Mouse (Mus musculus): ENCODE results near the gene Tm9sf4. TPM values are rescaled to one million over a fixed set of nuclear protein-coding genes. Genes with fewer than 3 reads are reported as not detected.

The Tm9sf4 gene
- polyA plus RNA-seq, 1 experiment from 2014 or later = 84.3 TPM

- no peaks in the 10 kb centered on the region for H3K9me3 ChIP-seq (replicated peaks)
- no peak for DNase-seq (ENCODE audit: low spot score)
- WGBS = 28% methylated on average over 9 of the region's 9 CpGs
- H3K4me1 ChIP-seq = no peaks in the 10 kb centered on the region
- H3K36me3 ChIP-seq = no peaks in the 10 kb centered on the region
- H3K4me3 ChIP-seq = no peak overlapping the region
- 0 out of 2 replicates have a peak, but pooled peaks cover 7% of the 10 kb centered on the region for H3K27me3 ChIP-seq (ENCODE audit: low read depth, poor library complexity, severe bottlenecking)
- H3K27ac ChIP-seq = no peak overlapping the region
Observed at GRCm38 (mm10) chr2:153139996-153140613, 21.0 kb upstream of the Tm9sf4 start.

GRCm38 (mm10) chr2:153142620-153143199 lies 18.4 kb upstream of the Tm9sf4 start:
- no peak overlapping the region for H3K4me3 ChIP-seq
- H3K27ac ChIP-seq = no peak overlapping the region
- peak; percentile 51 for DNase-seq (ENCODE audit: low spot score)
- H3K27me3 ChIP-seq (ENCODE audit: low read depth, poor library complexity, severe bottlenecking) = 0 out of 2 replicates have a peak, but pooled peaks cover 7% of the 10 kb centered on the region
- H3K4me1 ChIP-seq = no peaks in the 10 kb centered on the region
- H3K9me3 ChIP-seq (replicated peaks) = no peaks in the 10 kb centered on the region
- H3K36me3 ChIP-seq = no peaks in the 10 kb centered on the region
- 37% methylated on average over 10 of the region's 10 CpGs for WGBS

- WGBS = 78% methylated on average over 5 of the region's 5 CpGs
- H3K27ac ChIP-seq = no peak overlapping the region
- H3K4me1 ChIP-seq = no peaks in the 10 kb centered on the region
Observed at GRCm38 (mm10) chr2:153145346-153145745, 15.8 kb upstream of the Tm9sf4 start.

GRCm38 (mm10) chr2:153147236-153147635 lies 13.9 kb upstream of the Tm9sf4 start:
- no peaks in the 10 kb centered on the region for H3K36me3 ChIP-seq
- no peaks in the 10 kb centered on the region for H3K9me3 ChIP-seq (replicated peaks)
- no peak overlapping the region for H3K27ac ChIP-seq
- H3K4me3 ChIP-seq = no peak overlapping the region
- 0 out of 2 replicates have a peak, but pooled peaks cover 4% of the 10 kb centered on the region for H3K27me3 ChIP-seq (ENCODE audit: low read depth, poor library complexity, severe bottlenecking)
- DNase-seq (ENCODE audit: low spot score) = no peak
- 83% methylated on average over 3 of the region's 3 CpGs for WGBS
- H3K4me1 ChIP-seq = no peaks in the 10 kb centered on the region

More at GRCm38 (mm10) chr2:153145346-153145745, 15.8 kb upstream of the Tm9sf4 start:
- Histone ChIP-seq H3K4me3 (no peak overlapping the region), H3K9me3 (replicated peaks) (no peaks in the 10 kb centered on the region), H3K36me3 (no peaks in the 10 kb centered on the region), H3K27me3 (ENCODE audit: low read depth, poor library complexity, severe bottlenecking) (0 out of 2 replicates have a peak, but pooled peaks cover 7% of the 10 kb centered on the region)
- DNase-seq (ENCODE audit: low spot score) = no peak

GRCm38 (mm10) chr2:153147715-153148114 lies 13.4 kb upstream of the Tm9sf4 start:
- H3K27me3 ChIP-seq (ENCODE audit: low read depth, poor library complexity, severe bottlenecking) = no peaks in the 10 kb centered on the region
- no peaks in the 10 kb centered on the region for H3K36me3 ChIP-seq
- WGBS = 19% methylated on average over 3 of the region's 3 CpGs
- H3K9me3 ChIP-seq (replicated peaks) = no peaks in the 10 kb centered on the region
- no peak overlapping the region for H3K27ac ChIP-seq
- H3K4me3 ChIP-seq = no peak overlapping the region
- no peaks in the 10 kb centered on the region for H3K4me1 ChIP-seq
- peak; percentile 65 for DNase-seq (ENCODE audit: low spot score)

GRCm38 (mm10) chr2:153149742-153150141 lies 11.4 kb upstream of the Tm9sf4 start:
- DNase-seq (ENCODE audit: low spot score) = no peak
- no peaks in the 10 kb centered on the region for H3K9me3 ChIP-seq (replicated peaks)
- WGBS = 87% methylated on average over 3 of the region's 3 CpGs
- no peak overlapping the region for H3K27ac ChIP-seq
- H3K4me1 ChIP-seq = no peaks in the 10 kb centered on the region
- no peaks in the 10 kb centered on the region for H3K36me3 ChIP-seq
- H3K4me3 ChIP-seq = no peak overlapping the region
- no peaks in the 10 kb centered on the region for H3K27me3 ChIP-seq (ENCODE audit: low read depth, poor library complexity, severe bottlenecking)

GRCm38 (mm10) chr2:153151026-153151425 lies 10.1 kb upstream of the Tm9sf4 start:
- no peak overlapping the region for H3K27ac ChIP-seq
- H3K36me3 ChIP-seq = no peaks in the 10 kb centered on the region
- H3K4me3 ChIP-seq = no peak overlapping the region
- no peaks in the 10 kb centered on the region for H3K9me3 ChIP-seq (replicated peaks)
- no peaks in the 10 kb centered on the region for H3K27me3 ChIP-seq (ENCODE audit: low read depth, poor library complexity, severe bottlenecking)
- no peaks in the 10 kb centered on the region for H3K4me1 ChIP-seq
- no peak for DNase-seq (ENCODE audit: low spot score)
- WGBS = 81% methylated on average over 7 of the region's 7 CpGs

- no peaks in the 10 kb centered on the region for H3K9me3 ChIP-seq (replicated peaks)
- H3K4me3 ChIP-seq = no peak overlapping the region
- no peak for DNase-seq (ENCODE audit: low spot score)
- H3K27ac ChIP-seq = no peak overlapping the region
- no peaks in the 10 kb centered on the region for H3K36me3 ChIP-seq
- no peaks in the 10 kb centered on the region for H3K27me3 ChIP-seq (ENCODE audit: low read depth, poor library complexity, severe bottlenecking)
- no peaks in the 10 kb centered on the region for H3K4me1 ChIP-seq
- 82% methylated on average over 8 of the region's 8 CpGs for WGBS
Observed at GRCm38 (mm10) chr2:153151926-153152665, 9.0 kb upstream of the Tm9sf4 start.

GRCm38 (mm10) chr2:153153033-153153450 lies 8.1 kb upstream of the Tm9sf4 start:
- no peaks in the 10 kb centered on the region for H3K36me3 ChIP-seq
- no peak overlapping the region for H3K4me3 ChIP-seq
- no peaks in the 10 kb centered on the region for H3K27me3 ChIP-seq (ENCODE audit: low read depth, poor library complexity, severe bottlenecking)
- no peak overlapping the region for H3K27ac ChIP-seq
- WGBS = 75% methylated on average over 4 of the region's 4 CpGs
- no peaks in the 10 kb centered on the region for H3K4me1 ChIP-seq
- no peak for DNase-seq (ENCODE audit: low spot score)
- H3K9me3 ChIP-seq (replicated peaks) = no peaks in the 10 kb centered on the region

GRCm38 (mm10) chr2:153157270-153157669 lies 3.8 kb upstream of the Tm9sf4 start:
- DNase-seq (ENCODE audit: low spot score) = no peak
- peaks cover 5% of the 10 kb centered on the region for H3K4me1 ChIP-seq
- no peak overlapping the region for H3K27ac ChIP-seq
- 82% methylated on average over 2 of the region's 3 CpGs for WGBS
- no peaks in the 10 kb centered on the region for H3K9me3 ChIP-seq (replicated peaks)
- H3K4me3 ChIP-seq = no peak overlapping the region
- H3K27me3 ChIP-seq (ENCODE audit: low read depth, poor library complexity, severe bottlenecking) = no peaks in the 10 kb centered on the region
- no peaks in the 10 kb centered on the region for H3K36me3 ChIP-seq

- H3K4me1 ChIP-seq = peaks cover 8% of the 10 kb centered on the region
- WGBS = 88% methylated on average over 5 of the region's 5 CpGs
- peaks cover 13% of the 10 kb centered on the region for H3K36me3 ChIP-seq
- DNase-seq (ENCODE audit: low spot score) = no peak
- no peak overlapping the region for H3K27ac ChIP-seq
- H3K9me3 ChIP-seq (replicated peaks) = no peaks in the 10 kb centered on the region
- H3K4me3 ChIP-seq = no peak overlapping the region
- no peaks in the 10 kb centered on the region for H3K27me3 ChIP-seq (ENCODE audit: low read depth, poor library complexity, severe bottlenecking)
Observed at GRCm38 (mm10) chr2:153160133-153160532, 970 bp upstream of the Tm9sf4 start.

- under 1% methylated on average over 16 of the region's 16 CpGs for WGBS
Observed at GRCm38 (mm10) chr2:153161684-153162080, 579 bp downstream of the Tm9sf4 start.

GRCm38 (mm10) chr2:153167136-153167535 lies 6.0 kb downstream of the Tm9sf4 start:
- WGBS = 48% methylated on average over 6 of the region's 6 CpGs
- peaks cover 38% of the 10 kb centered on the region for H3K36me3 ChIP-seq
- H3K4me3 ChIP-seq = no peak overlapping the region
- H3K4me1 ChIP-seq = peaks cover 21% of the 10 kb centered on the region
- no peaks in the 10 kb centered on the region for H3K9me3 ChIP-seq (replicated peaks)
- no peak overlapping the region for H3K27ac ChIP-seq
- H3K27me3 ChIP-seq (ENCODE audit: low read depth, poor library complexity, severe bottlenecking) = no peaks in the 10 kb centered on the region
- DNase-seq (ENCODE audit: low spot score) = no peak

More at GRCm38 (mm10) chr2:153161684-153162080, 579 bp downstream of the Tm9sf4 start:
- Histone ChIP-seq H3K4me3 (peak overlapping the region; percentile 83), H3K27me3 (ENCODE audit: low read depth, poor library complexity, severe bottlenecking) (no peaks in the 10 kb centered on the region), H3K4me1 (peaks cover 8% of the 10 kb centered on the region), H3K27ac (peak overlapping the region; percentile 92), H3K36me3 (peaks cover 20% of the 10 kb centered on the region), H3K9me3 (replicated peaks) (no peaks in the 10 kb centered on the region)
- no peak for DNase-seq (ENCODE audit: low spot score)

Data from limb, embryonic 10.5 days (tissue).